Mouse (Mus musculus) CH12.LX (cell line): Measurements from ENCODE around the gene Prph. TPM values are rescaled to one million over a fixed set of nuclear protein-coding genes. Genes with fewer than 3 reads are reported as not detected.
A peak's percentile ranks its signal among the peaks of the same experiment; 100 is the strongest.

ENCODE experiments used
- DNase-seq: peaks from one replicate; pipeline ENCODE4 v3.0.0-alpha.2; 2013; ENCODE audit errors: extremely low read depth
- H3K27ac ChIP-seq: 2 replicates; pipeline ENCODE4 v1.5.1; 2012; ENCODE audit warnings: low read depth, mild to moderate bottlenecking, control low read depth, moderate library complexity; ENCODE audit not compliant: insufficient read depth
- H3K27me3 ChIP-seq: replicated peaks from 2 replicates; pipeline ENCODE3; 2012; ENCODE audit warnings: inconsistent platforms
- H3K36me3 ChIP-seq, 2 experiments: replicated peaks in 1 of 2; 2 replicates each; pipeline versions ENCODE3 to v1.6.1; 2012; ENCODE audit warnings: inconsistent platforms in 1 of 2, low read length in 1 of 2, mild to moderate bottlenecking in 1 of 2, mixed read lengths in 1 of 2, moderate library complexity in 1 of 2; ENCODE audit not compliant: control insufficient read depth in 1 of 2, insufficient read depth in 1 of 2
- H3K4me1 ChIP-seq, 2 experiments: 2 replicates each; pipeline ENCODE4 v1.6.1; 2012; ENCODE audit warnings: inconsistent platforms in 1 of 2, moderate library complexity in 1 of 2; ENCODE audit not compliant: insufficient read depth in 2 of 2, control insufficient read depth in 1 of 2
- H3K4me2 ChIP-seq: 2 replicates; pipeline ENCODE4 v1.6.1; 2012; ENCODE audit warnings: low read depth, mild to moderate bottlenecking, control low read depth; ENCODE audit not compliant: poor library complexity, insufficient read depth, severe bottlenecking
- H3K4me3 ChIP-seq, 3 experiments: fragments of 150-350 bp in 1 of 3; sonication (generic) in 1 of 3; replicated peaks in 1 of 3; 2 replicates each; pipeline versions ENCODE3 to v1.5.1; 2011 to 2012; ENCODE audit warnings: low read depth in 2 of 3, low read length in 2 of 3, mild to moderate bottlenecking in 2 of 3, moderate library complexity in 2 of 3, control low read depth in 1 of 3, improper control_type of control experiment in 1 of 3, inconsistent platforms in 1 of 3, mixed read lengths in 1 of 3; ENCODE audit not compliant: poor library complexity in 1 of 3
- H3K79me2 ChIP-seq: replicated peaks from 2 replicates; pipeline ENCODE4 v1.6.1; 2012; ENCODE audit warnings: mild to moderate bottlenecking, moderate library complexity; ENCODE audit not compliant: control insufficient read depth, poor library complexity, insufficient read depth, severe bottlenecking; ENCODE audit errors: extremely low read depth
- H3K9ac ChIP-seq: 2 replicates; pipeline ENCODE4 v1.6.1; 2012; ENCODE audit warnings: low read depth, mild to moderate bottlenecking, control low read depth, moderate library complexity; ENCODE audit not compliant: insufficient read depth
- H3K9me3 ChIP-seq: replicated peaks from 2 replicates; pipeline ENCODE3; 2012; ENCODE audit warnings: low read length, inconsistent platforms, mixed read lengths
- BHLHE40 ChIP-seq: IDR thresholded peaks from 2 replicates; pipeline ENCODE4 v1.6.1; 2011; ENCODE audit warnings: mild to moderate bottlenecking, low read depth, low read length, improper control_type of control experiment
- CHD2 ChIP-seq: IDR thresholded peaks from 2 replicates; pipeline ENCODE4 v1.6.1; 2011; ENCODE audit warnings: low read length, improper control_type of control experiment
- GABPA ChIP-seq: IDR thresholded peaks from 2 replicates; pipeline ENCODE4 v1.6.1; 2012; ENCODE audit warnings: low read depth, low read length, improper control_type of control experiment, inconsistent platforms; ENCODE audit not compliant: insufficient replicate concordance
- KAT2A ChIP-seq: IDR thresholded peaks from 2 replicates; pipeline ENCODE4 v1.6.1; 2012; ENCODE audit warnings: low read length, improper control_type of control experiment, inconsistent platforms; ENCODE audit not compliant: insufficient replicate concordance
- MAZ ChIP-seq: IDR thresholded peaks from 2 replicates; pipeline ENCODE4 v1.6.1; 2012; ENCODE audit warnings: low read depth, mild to moderate bottlenecking, inconsistent platforms, low read length, improper control_type of control experiment, moderate library complexity
- NELFE ChIP-seq: IDR thresholded peaks from 2 replicates; pipeline ENCODE4 v1.6.1; 2011; ENCODE audit warnings: low read depth, low read length, improper control_type of control experiment
- PAX5 ChIP-seq: IDR thresholded peaks from 2 replicates; pipeline ENCODE4 v1.6.1; 2012; ENCODE audit warnings: low read length, inconsistent platforms, mixed read lengths
- POLR2AphosphoS2 ChIP-seq: IDR thresholded peaks from 2 replicates; pipeline ENCODE4 v1.6.1; 2011; ENCODE audit warnings: low read depth, low read length, improper control_type of control experiment
- RAD21 ChIP-seq: IDR thresholded peaks from 2 replicates; pipeline ENCODE4 v1.6.1; 2011; ENCODE audit warnings: low read depth, mild to moderate bottlenecking, low read length, improper control_type of control experiment, moderate library complexity
- TCF12 ChIP-seq: IDR thresholded peaks from 2 replicates; pipeline ENCODE4 v1.6.1; 2014; ENCODE audit warnings: low read depth, mild to moderate bottlenecking, inconsistent platforms, low read length, improper control_type of control experiment
- ZKSCAN1 ChIP-seq: IDR thresholded peaks from 2 replicates; pipeline ENCODE4 v1.6.1; 2012; ENCODE audit warnings: low read depth, inconsistent platforms, low read length, improper control_type of control experiment, borderline replicate concordance
- ZNF384 ChIP-seq: IDR thresholded peaks from 2 replicates; pipeline ENCODE4 v1.6.1; 2012; ENCODE audit warnings: low read depth, low read length, improper control_type of control experiment, inconsistent platforms
- dilution Hi-C: fragments of 300-500 bp; cut with MboI; formaldehyde crosslinking; loops from 2 replicates; pipeline ENCODE4 v1.14.3; 2020; ENCODE audit warnings: low sequenced_read_pairs; ENCODE audit not compliant: extremely low pct_unique_long_range_greater_than_20kb, extremely low pct_ligation_motif_present
- in situ Hi-C: fragments of 300-500 bp; cut with MboI; formaldehyde crosslinking; loops from 3 replicates; pipeline ENCODE4 v1.14.3; 2019; ENCODE audit warnings: low sequenced_read_pairs, low pct_ligation_motif_present, low pct_unique_long_range_greater_than_20kb, mixed read lengths
- polyA plus RNA-seq: library from polyadenylated mRNA; unstranded; fragments of >175 nt; gene quantifications from 2 replicates; pipeline ENCODE4 v1.2.1, GENCODE M21; 2012; ENCODE audit warnings: low read depth; ENCODE audit not compliant: insufficient read length
- total RNA-seq, 2 experiments: library from RNA; depleted of rRNA; stranded (reverse); fragments of 300-350 nt in 1 of 2; fragments of >200 nt in 1 of 2; gene quantifications; 2 replicates each; pipeline ENCODE4 v1.2.3; 2012 to 2014

Gene Prph
- total and polyA plus RNA-seq, 3 experiments, result 0.12 TPM; not detected in 2

GRCm38 (mm10) chr15:99035431-99035830, 19.5 kb upstream of the Prph start (continued):
- TF ChIP-seq KAT2A, result no peak
- no peak for TF ChIP-seq BHLHE40
- TF ChIP-seq, all 38 proteins: peak for 0

- H3K79me2 ChIP-seq, result peaks cover 25% of the 10 kb centered on the region
- in situ Hi-C loops (no loop called here), dilution Hi-C loops (no loop called here)
- no peak overlapping the region for H3K9ac ChIP-seq
- TF ChIP-seq NELFE (no peak), MAZ (no peak)
- H3K4me2 ChIP-seq, result no peak overlapping the region
- H3K36me3 ChIP-seq, result peaks cover 39 to 62% of the 10 kb centered on the region in 2 experiments
- H3K27ac ChIP-seq, result no peak overlapping the region
- no peaks in the 10 kb centered on the region for H3K27me3 ChIP-seq
- H3K4me3 ChIP-seq, result no peak overlapping the region
- peaks cover 5 to 29% of the 10 kb centered on the region in 2 experiments; a peak in 3 of 4 replicates for H3K4me1 ChIP-seq
- no peaks in the 10 kb centered on the region for H3K9me3 ChIP-seq
- DNase-seq, result no peak
Measured at GRCm38 (mm10) chr15:99036249-99036905, 18.6 kb upstream of the Prph start.

GRCm38 (mm10) chr15:99038025-99038424, 16.9 kb upstream of the Prph start:
- DNase-seq, result no peak
- H3K9me3 ChIP-seq, result no peaks in the 10 kb centered on the region
- H3K4me2 ChIP-seq, result no peak overlapping the region
- dilution Hi-C loops (no loop called here), in situ Hi-C loops (no loop called here)
- H3K36me3 ChIP-seq, result peaks cover 39 to 53% of the 10 kb centered on the region in 2 experiments
- no peak overlapping the region for H3K27ac ChIP-seq
- H3K9ac ChIP-seq, result no peak overlapping the region
- peaks cover 8% of the 10 kb centered on the region for H3K79me2 ChIP-seq
- no peak for TF ChIP-seq GABPA
- no peak for TF ChIP-seq NELFE
- TF ChIP-seq ZNF384, result no peak
- no peak for TF ChIP-seq ZKSCAN1
- no peak for TF ChIP-seq CHD2
- no peak for TF ChIP-seq TCF12
- TF ChIP-seq RAD21, result no peak
- TF ChIP-seq KAT2A, result no peak
- H3K4me3 ChIP-seq, result no peak overlapping the region
- H3K27me3 ChIP-seq, result no peaks in the 10 kb centered on the region
- H3K4me1 ChIP-seq, result peaks cover 5 to 22% of the 10 kb centered on the region in 2 experiments; a peak in 3 of 4 replicates

GRCm38 (mm10) chr15:99038797-99039196, 16.2 kb upstream of the Prph start:
- Histone ChIP-seq H3K9ac (no peak overlapping the region), H3K27me3 (no peaks in the 10 kb centered on the region), H3K4me3 (no peak overlapping the region), H3K4me1 (peaks cover 5 to 14% of the 10 kb centered on the region in 2 experiments; a peak in 3 of 4 replicates), H3K27ac (no peak overlapping the region), H3K4me2 (no peak overlapping the region), H3K9me3 (no peaks in the 10 kb centered on the region), H3K36me3 (peaks cover 38 to 50% of the 10 kb centered on the region in 2 experiments), H3K79me2 (peaks cover under 1% of the 10 kb centered on the region; the same call in 1 of the 2 replicates)
- TF ChIP-seq POLR2AphosphoS2 (peak; percentile 89; the same call in 1 of the 2 replicates), PAX5 (no peak)
- no peak for DNase-seq
- dilution Hi-C loops, result no loop called here
- in situ Hi-C loops, result no loop called here
